Mouse (Mus musculus) brain, embryonic 14.5 days (tissue): Measurements from ENCODE around the gene Atg13.

Experiments
- CTCF ChIP-seq: fragments of 200-500 bp; IDR thresholded peaks from 2 replicates; pipeline ENCODE4 v1.5.1; 2012; ENCODE audit warnings: inconsistent platforms, mild to moderate bottlenecking, moderate library complexity, borderline replicate concordance; ENCODE audit not compliant: insufficient read depth, insufficient read length; ENCODE audit errors: extremely low read depth
- POLR2A ChIP-seq: fragments of 200-500 bp; IDR thresholded peaks from 2 replicates; pipeline ENCODE4 v1.6.1; 2012; ENCODE audit warnings: mild to moderate bottlenecking, inconsistent platforms, borderline replicate concordance; ENCODE audit not compliant: poor library complexity, insufficient read depth, insufficient read length, severe bottlenecking; ENCODE audit errors: extremely low read depth

DNA sequence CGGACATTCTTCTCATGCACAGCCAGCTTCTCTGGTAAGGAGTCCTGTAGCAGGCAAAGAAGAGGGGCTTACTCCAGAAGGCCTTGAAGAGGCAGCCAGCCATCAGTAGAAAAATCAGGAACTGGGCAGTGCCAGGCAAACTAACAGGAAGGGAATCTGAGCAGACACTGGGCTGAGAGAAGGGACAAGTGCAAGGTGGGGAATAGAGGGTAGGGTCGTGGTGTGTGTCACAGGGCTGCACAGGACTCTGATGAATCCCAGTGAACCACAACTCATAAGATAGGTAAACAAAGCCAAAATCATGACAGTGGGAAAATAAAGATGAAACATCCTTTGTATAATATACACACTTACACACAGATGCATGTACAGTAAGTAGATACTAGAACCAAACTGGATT, 34.0 kb downstream of the Atg13 start:
- TF ChIP-seq POLR2A, result no peak
- TF ChIP-seq CTCF, result no peak
